Mouse (Mus musculus) kidney, postnatal 14 days (tissue): ENCODE measurements around the gene Col4a3.
A peak's percentile ranks its signal among the peaks of the same experiment; 100 is the strongest.

Experiments used
- DNase-seq: peaks from one replicate; pipeline ENCODE4 v3.0.0; 2022; ENCODE audit warnings: mixed read lengths

Col4a3 gene

GRCm38 (mm10) chr1:82608646-82609262 lies 22.0 kb downstream of the Col4a3 start:
- DNase-seq: no peak

- DNase-seq: no peak
These were observed 25.4 kb downstream of the Col4a3 start for GRCm38 (mm10) chr1:82612061-82612660.

- DNase-seq: no peak
These were observed 31.3 kb downstream of the Col4a3 start for GRCm38 (mm10) chr1:82618001-82618400.

GRCm38 (mm10) chr1:82618592-82618991 lies 31.9 kb downstream of the Col4a3 start:
- DNase-seq: peak; percentile 75

GRCm38 (mm10) chr1:82619981-82620380 lies 33.3 kb downstream of the Col4a3 start:
- DNase-seq: no peak

- DNase-seq: no peak
These were observed 38.2 kb downstream of the Col4a3 start for GRCm38 (mm10) chr1:82624934-82625333.

GRCm38 (mm10) chr1:82625474-82625873 lies 38.8 kb downstream of the Col4a3 start:
- no peak for DNase-seq

- no peak for DNase-seq
These were observed 40.9 kb downstream of the Col4a3 start for GRCm38 (mm10) chr1:82627652-82628051.

- DNase-seq: peak; percentile 47
These were observed 42.8 kb downstream of the Col4a3 start for GRCm38 (mm10) chr1:82629495-82629894.

GRCm38 (mm10) chr1:82631169-82631792 lies 44.6 kb downstream of the Col4a3 start:
- no peak for DNase-seq

- DNase-seq: peak; percentile 93
These were observed 48.0 kb downstream of the Col4a3 start for GRCm38 (mm10) chr1:82634545-82635253.

GRCm38 (mm10) chr1:82635254-82635620 lies 48.5 kb downstream of the Col4a3 start:
- no peak for DNase-seq

GRCm38 (mm10) chr1:82636321-82636720 lies 49.6 kb downstream of the Col4a3 start:
- peak; percentile 71 for DNase-seq

- no peak for DNase-seq
These were observed 50.7 kb downstream of the Col4a3 start for GRCm38 (mm10) chr1:82637414-82637813.

- DNase-seq: no peak
These were observed 51.7 kb downstream of the Col4a3 start for GRCm38 (mm10) chr1:82638428-82638827.

- DNase-seq: peak; percentile 84
These were observed 54.7 kb downstream of the Col4a3 start for GRCm38 (mm10) chr1:82641316-82641987.

GRCm38 (mm10) chr1:82647989-82648388 lies 61.3 kb downstream of the Col4a3 start:
- DNase-seq: no peak

GRCm38 (mm10) chr1:82650868-82651267 lies 64.1 kb downstream of the Col4a3 start:
- DNase-seq: no peak

- no peak for DNase-seq
These were observed 67.3 kb downstream of the Col4a3 start for GRCm38 (mm10) chr1:82654046-82654445.

GRCm38 (mm10) chr1:82656452-82656851 lies 69.7 kb downstream of the Col4a3 start:
- no peak for DNase-seq

GRCm38 (mm10) chr1:82662269-82662668 lies 75.5 kb downstream of the Col4a3 start:
- no peak for DNase-seq

- no peak for DNase-seq
These were observed 76.8 kb downstream of the Col4a3 start for GRCm38 (mm10) chr1:82663522-82663921.

- DNase-seq: no peak
These were observed 99.6 kb downstream of the Col4a3 start for GRCm38 (mm10) chr1:82686328-82686727.
